Mouse (Mus musculus) cerebellum, adult 18-20 months (tissue): ENCODE data around the gene Vav2.

Experiments
- DNase-seq, 2 experiments: peaks; one replicate each; pipeline ENCODE4 v3.0.0; 2021

The Vav2 gene

DNA sequence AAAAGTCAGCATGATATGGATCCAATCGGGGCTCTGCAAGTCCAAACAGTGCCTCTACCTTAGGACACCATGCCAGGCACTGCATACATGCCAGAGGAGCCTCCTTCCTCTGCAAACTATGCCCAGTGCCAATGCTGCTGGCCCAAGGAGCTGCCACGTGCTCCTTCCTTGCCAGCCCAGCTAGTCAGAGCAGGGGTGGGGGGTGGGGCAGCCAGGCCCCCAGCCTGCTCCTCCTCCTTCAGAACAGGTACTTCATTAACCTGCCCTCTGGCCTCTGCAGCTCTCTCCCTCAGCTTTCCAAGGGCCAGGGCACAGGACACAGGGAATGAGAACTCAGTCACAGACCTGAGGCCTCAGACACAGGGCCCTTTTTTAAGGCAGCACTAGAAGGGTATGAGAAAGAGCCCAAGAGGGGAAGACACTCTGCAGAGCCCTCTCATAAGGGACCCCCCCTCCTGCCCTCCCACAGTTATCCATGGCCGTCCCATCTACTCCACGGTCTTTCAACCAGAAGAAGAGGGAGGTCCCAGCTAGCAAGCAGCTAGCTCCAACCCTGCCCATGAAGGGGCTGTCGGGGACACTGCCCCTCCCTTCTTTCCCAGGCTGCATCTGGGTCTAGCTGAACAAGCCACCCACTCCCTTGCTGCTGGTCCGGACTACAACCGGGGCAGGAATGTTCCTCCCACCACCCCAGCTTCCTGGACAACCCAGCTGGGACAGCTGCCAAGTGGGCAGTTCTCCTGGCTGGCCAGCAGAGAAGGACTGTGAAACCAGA lies 179.9 kb downstream of the Vav2 start:
- peak; percentile 34 to 43 for DNase-seq

DNA sequence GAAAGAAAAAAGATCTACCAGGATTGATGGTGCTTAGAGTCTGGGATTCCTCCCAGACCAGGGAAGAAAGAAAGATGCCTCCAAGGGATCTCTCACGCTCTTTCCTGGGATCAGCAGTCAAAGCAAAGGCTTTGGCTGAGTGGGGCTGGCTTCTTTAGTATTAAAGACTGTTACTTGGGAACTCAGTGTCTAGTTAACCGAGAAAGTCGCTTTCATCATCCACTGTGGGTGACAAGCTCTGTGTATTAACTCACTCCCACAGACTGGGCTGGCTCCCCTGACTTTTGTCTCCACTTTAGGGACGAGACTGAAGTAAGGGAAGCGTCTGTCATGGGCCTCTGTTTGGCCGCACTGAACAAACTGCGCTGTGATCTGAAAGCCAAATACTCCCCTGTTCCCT lies 180.9 kb downstream of the Vav2 start:
- no peak for DNase-seq

DNA sequence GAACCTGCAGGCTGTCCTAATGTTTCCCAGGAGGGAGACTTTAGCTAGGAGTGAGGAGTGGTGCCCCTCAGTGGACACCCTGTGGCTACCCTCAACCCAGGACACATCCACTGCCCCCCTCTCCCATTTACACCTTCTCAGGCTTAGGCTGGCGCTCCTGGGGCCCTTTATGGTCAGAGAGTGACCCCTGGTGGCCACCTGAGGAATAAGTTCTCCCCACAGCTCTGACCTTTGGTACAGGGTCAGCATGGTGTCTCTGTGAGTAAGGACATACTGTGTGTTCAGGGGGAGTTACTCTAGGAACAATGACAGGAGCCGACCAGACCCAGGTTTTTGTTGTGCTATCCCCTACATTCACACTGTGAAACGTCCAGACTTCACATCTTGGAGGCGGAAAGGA lies 189.5 kb downstream of the Vav2 start:
- peak; percentile 72 to 81 for DNase-seq

DNA sequence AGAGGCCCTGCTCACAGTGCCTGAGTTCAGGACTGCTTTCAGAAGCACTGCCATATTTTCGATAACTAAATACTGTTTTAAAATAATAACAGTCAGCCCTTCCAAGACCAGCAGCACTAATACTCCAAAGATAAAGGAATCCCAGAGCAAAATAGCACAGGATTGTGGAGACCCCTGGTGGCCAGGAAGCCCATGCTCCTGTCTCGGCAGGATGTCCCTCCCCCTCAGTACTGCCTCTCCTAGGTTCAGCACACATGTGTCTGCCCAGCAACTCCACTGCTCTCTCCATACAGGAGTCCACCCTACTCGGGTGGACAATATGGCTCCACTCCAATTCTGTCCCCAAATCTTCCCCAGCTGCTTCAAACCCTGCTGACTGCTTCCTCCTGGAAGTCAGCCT lies 191.1 kb downstream of the Vav2 start:
- peak; percentile 61 to 72 for DNase-seq

DNA sequence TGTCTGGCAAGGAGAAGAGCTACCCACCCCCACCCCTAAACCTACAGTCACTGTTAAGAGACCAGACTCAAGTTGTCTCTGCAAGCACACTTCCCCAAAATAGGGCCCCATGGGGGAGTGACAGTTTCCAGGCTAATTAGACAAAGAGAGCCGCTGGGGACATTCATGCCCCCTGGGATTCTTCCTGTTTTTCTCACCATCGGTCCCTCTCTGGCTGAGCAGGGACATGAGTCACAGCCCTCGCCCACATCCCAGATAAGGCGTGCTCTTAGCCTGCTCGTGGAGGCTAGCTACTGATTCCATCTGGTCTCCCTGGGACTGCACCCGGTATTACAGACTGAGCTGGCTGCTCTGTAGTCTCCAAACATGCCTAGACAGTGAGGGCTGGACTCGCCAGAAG lies 194.5 kb downstream of the Vav2 start:
- DNase-seq = no peak

DNA sequence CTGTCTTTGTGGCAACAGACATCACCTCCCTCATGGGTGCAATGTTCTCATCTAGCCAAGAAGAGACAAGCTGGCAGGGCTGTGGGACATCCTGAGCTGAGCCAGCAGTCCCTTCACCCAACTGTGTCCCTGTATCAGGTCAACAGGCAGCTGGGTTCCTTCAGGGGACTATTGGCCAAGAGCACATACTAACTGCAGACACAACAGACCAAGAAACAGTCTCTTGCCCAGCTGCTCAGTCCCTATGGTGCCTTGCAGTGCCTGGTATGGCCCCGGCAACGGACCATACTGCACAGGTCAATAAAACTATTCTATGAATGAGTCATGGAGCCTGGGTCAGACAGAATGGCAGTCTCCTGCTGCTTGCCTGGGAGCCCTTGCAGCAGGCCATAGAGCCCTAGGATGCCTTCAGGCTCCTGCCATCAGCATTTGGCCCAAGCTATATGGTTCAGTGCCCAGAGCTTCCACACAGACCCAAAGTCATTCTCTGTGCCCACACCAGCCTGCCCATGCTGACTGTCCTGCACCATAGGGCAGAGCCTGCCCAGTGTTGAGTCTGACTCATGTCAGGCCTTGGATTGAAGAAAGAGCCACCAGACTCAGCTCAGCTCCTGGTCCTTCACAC lies 197.2 kb downstream of the Vav2 start:
- peak; percentile 44 to 46 for DNase-seq

DNA sequence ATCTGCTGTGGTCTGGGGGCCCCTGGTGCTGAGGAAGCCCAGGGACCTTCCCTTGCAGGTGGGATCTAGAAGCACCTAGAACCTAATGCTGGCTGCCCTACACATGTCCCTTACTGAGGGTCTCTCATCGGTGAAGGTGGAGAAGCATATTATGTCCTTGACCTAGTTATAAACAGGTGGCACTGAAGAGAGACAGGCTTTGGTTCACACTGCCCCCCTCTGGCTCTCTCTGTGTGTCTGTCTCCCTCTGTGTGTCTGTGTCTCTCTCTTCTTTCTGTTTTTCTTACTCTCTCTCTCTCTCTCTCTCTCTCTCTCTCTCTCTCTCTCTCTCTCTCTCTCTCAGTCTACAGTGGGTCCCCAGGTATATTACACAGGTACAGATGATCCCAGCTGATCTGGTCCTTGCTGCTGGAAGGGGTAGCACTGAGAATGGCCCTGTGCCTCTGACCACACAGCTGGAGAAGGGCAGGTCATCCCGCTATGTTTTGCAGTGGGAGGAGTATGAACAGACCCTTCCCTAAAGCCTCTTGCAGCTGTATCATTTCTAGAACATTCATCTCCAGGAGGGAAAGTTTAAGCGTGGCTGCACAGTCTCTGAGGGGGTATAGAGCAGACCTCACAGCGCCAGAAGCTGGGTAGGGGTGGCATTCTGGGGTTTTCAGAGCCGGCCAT lies 197.9 kb downstream of the Vav2 start:
- peak in 1 of 2 experiments; percentile 9 for DNase-seq

DNA sequence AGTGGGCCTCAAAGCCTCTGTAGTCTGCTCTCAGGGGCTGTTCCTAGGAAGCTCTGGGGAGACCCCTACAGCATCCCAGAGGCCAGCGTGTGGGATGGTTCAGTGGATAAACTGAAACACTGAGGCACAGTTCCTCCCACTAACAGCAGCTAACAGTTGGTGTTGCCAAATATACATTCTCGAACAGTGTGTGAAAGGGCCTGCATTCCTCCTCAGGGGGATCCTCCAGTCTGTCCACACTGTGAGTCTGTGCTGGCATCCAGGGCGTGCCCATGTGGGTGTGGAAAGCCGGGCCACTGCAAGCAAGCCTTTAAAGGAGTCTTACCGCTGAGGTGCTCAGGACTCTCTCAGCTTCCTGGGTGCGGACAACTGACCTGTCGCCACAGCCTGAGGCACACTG lies 200.3 kb downstream of the Vav2 start:
- DNase-seq = no peak

DNA sequence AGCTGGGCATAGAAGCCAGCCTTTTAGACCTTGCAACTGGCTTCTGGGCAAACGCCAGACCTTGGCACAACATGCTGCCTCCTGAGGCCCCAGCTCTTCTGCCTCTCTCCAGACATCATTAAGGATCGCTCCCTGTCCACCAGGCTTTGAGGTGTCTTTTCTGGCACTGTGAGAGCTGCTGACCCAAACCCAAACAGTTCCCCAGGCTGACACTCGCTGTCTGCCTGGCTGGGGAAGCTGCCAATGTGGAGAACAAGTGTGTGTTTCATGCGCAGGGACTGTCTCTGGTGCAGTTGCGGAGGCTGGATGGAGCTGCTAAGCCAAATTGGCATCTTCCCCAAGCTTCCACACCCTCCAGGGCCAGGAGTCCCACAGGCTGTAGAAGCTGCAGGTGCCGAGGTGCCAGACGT lies 203.8 kb downstream of the Vav2 start:
- peak; percentile 62 to 66 for DNase-seq

DNA sequence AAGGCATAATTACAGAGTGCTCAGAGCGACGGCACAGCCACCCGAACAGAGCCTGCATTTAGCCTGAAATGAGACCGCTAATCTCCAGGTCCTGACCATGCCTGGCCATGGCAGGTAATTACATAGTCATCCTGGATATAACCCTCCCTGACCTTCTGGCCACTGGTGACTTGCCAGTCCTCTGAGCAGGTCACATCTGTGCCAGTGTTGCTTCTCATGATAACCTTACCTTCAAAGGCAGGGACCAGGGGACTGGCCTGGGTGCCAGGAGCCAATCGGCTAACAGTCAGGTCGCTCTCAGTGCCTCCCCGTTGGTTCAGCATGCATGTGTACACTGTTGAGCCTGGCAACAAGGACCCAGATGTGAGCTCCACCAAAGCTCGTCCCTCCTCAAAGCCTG lies 208.3 kb downstream of the Vav2 start:
- no peak for DNase-seq

DNA sequence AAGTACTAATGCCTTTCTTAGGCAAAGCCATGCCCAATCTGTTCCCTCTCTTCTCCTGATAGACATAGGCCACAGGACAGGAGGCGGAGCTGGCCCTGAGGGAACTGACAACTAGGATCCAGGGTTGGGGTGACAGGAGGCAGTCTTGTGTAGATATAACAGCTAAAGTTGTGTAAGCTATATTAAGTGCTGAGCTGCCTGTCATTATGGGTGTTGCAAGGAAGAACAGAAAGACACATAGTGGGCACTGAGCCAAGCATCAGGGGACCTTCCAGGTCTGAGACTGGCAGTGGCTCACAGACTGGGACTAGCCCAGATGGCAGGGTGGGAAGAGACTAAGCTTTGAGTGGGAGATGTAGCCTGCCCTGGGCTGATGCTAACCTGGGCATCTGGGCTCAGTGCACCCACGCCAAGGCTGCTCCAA lies 208.7 kb downstream of the Vav2 start:
- DNase-seq = peak in 1 of 2 experiments; percentile 17

DNA sequence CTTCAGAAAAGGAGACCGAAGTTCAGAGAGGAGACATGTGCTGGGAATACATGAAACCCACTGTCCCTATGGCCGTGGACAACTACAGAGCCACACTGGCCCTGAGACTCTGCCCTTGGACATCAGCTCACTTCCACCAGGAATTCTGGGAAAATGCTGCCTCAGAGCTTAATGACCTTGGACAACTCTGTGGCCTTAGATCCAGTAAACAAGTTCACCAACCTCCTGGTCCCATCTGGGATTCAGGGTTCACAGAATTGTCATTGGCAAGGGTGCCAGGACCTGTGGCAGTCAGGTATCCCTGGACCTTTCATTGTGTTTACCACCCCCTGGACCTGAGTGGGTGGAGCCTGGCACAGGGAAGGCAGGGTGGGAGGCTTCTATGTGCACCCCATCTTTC lies 211.3 kb downstream of the Vav2 start:
- no peak for DNase-seq
